Mouse (Mus musculus) heart, postnatal 10 days (tissue): ENCODE measurements around the gene Pramel5. TPM values are rescaled to one million over a fixed set of nuclear protein-coding genes. Genes with fewer than 3 reads are reported as not detected.
"Not testable (repeated sequence)": the region's sequence is repeated elsewhere in the genome, so short reads cannot be mapped to it uniquely, and the experiment has no call there.

Experiments used
- DNase-seq, 2 experiments: peaks; one replicate each; pipeline ENCODE4 v3.0.0; 2021
- intact Hi-C: fragments of 180-260 bp; cut with DNase I; formaldehyde crosslinking; loops from one replicate; pipeline ENCODE4 v1.15.1; 2025
- total RNA-seq, 2 experiments: library from RNA; stranded (reverse); gene quantifications; 2 replicates each; pipeline ENCODE4 v1.2.3; 2021

Pramel5 gene
- not detected for total RNA-seq

GRCm38 (mm10) chr4:144280388-144280787 lies at the start of gene Pramel5:
Gene Pramel5 (minus strand): TSS chr4:144280488.
- intact Hi-C loops, DNase-seq: not testable (repeated sequence)

- DNase-seq, intact Hi-C loops: not testable (repeated sequence)
Measured at GRCm38 (mm10) chr4:144329949-144330348, 49.7 kb upstream of the Pramel5 start, which contains the start of gene Gm13128. Gene Gm13128 (plus strand): TSS chr4:144330249.

- intact Hi-C loops = loop anchor here (10.0 kb wide), 1 partner anchor 308 kb away; no protein-coding TSS in a partner anchor
- not testable (repeated sequence) for DNase-seq
Measured at GRCm38 (mm10) chr4:144312666-144313460, 32.6 kb upstream of the Pramel5 start.

- peak in 1 of 2 experiments; percentile 5 for DNase-seq
- intact Hi-C loops = not testable (repeated sequence)
Measured at GRCm38 (mm10) chr4:144299414-144299813, 19.1 kb upstream of the Pramel5 start.

GRCm38 (mm10) chr4:144254768-144255167 lies 25.5 kb downstream of the Pramel5 start:
- intact Hi-C loops, DNase-seq: not testable (repeated sequence)

Other genes with a start within 250 kb of the Pramel5 start
- not detected for gene Pramel4, start 221.4 kb downstream of the Pramel5 start, total RNA-seq
- not detected for gene Gm13102, start 174.0 kb downstream of the Pramel5 start, total RNA-seq
- gene Oog3, start 117.8 kb downstream of the Pramel5 start, total RNA-seq = not detected
- gene Oog2, start 89.8 kb downstream of the Pramel5 start, total RNA-seq = not detected
- gene C87977, start 67.2 kb downstream of the Pramel5 start, total RNA-seq = not detected
- not detected for gene Gm13128, start 49.8 kb upstream of the Pramel5 start, total RNA-seq
- gene Gm13119, start 77.5 kb upstream of the Pramel5 start, total RNA-seq = not detected
- gene Pramef20, start 97.4 kb upstream of the Pramel5 start, total RNA-seq = not detected
- not detected for gene Pramef12, start 128.0 kb upstream of the Pramel5 start, total RNA-seq
- gene 1700012P22Rik, start 158.3 kb upstream of the Pramel5 start, total RNA-seq = not detected
- gene Gm9944, start 172.8 kb upstream of the Pramel5 start, total RNA-seq = not detected
- gene Aadacl3, start 183.3 kb upstream of the Pramel5 start, total RNA-seq = not detected
- gene 9430007A20Rik, start 239.3 kb upstream of the Pramel5 start, total RNA-seq = not detected